Mouse (Mus musculus): ENCODE data around the gene Ssbp1. TPM values are rescaled to one million over a fixed set of nuclear protein-coding genes. Genes with fewer than 3 reads are reported as not detected.

Ssbp1 gene
- total and polyA plus RNA-seq, 2 experiments from 2014 or later = 14.9 to 73.7 TPM

DNA sequence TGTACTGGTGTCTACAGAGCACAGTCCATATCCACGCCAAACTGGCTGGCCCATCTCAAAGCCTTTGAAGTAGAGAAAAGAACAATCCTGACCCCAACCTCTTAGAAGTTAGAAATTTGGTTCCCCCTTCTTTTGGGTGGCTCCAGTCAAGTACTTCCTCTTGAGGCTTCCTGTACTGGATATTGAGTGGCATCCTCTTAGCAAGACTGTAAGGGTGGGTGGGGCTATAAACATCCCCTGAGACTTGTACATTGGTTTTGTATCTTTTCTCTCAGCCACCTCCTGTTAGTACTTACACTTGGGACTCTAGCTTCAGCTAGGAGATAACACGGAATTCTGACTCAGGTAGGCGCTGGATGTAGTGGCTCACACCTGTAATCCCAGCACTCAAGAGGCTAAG, 40.9 kb upstream of the Ssbp1 start:
- Histone ChIP-seq H3K9ac (replicated peaks; ENCODE audit: low read length, poor library complexity, severe bottlenecking) (no peak overlapping the region), H3K27ac (ENCODE audit: low read depth, low read length) (no peak overlapping the region), H3K4me1 (ENCODE audit: insufficient read depth, low read length) (0 out of 2 replicates have a peak, but pooled peaks cover 2% of the 10 kb centered on the region), H3K36me3 (ENCODE audit: insufficient read depth, low read length) (no peaks in the 10 kb centered on the region), H3K4me3 (ENCODE audit: low read depth, low read length) (no peak overlapping the region), H3K27me3 (ENCODE audit: insufficient read depth, low read length) (no peaks in the 10 kb centered on the region), H3K4me2 (ENCODE audit: low read depth, low read length, poor library complexity, severe bottlenecking) (no peak overlapping the region), H3K9me3 (ENCODE audit: low read length) (no peaks in the 10 kb centered on the region)
- ATAC-seq (ENCODE audit: low FRiP score) (no peak), DNase-seq (ENCODE audit: low spot score) (no peak)
- 93% methylated on average over 3 of the region's 3 CpGs for WGBS
- no peak for TF ChIP-seq CTCF (IDR thresholded peaks at IDR 0.05)

DNA sequence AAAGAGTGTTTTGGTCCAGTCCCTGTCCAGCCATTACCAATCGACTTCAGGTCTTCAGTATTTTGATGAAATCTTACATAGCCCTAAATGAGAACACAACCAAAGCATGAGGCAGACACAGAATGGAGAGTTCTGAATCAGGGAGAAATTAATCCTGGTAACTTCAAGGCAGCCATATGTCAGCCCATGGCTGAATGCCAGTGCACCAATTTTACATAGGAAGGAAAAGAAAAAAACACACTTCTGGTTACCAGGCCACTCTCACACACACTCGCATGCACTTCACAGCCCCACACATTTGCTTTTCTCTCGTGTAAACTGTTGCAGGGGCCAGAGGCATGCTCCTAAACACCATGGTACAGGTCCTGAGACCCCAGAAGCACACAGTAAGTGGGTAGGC, 40.3 kb upstream of the Ssbp1 start:
- Histone ChIP-seq H3K36me3 (ENCODE audit: insufficient read depth, low read length) (no peaks in the 10 kb centered on the region), H3K9me3 (ENCODE audit: low read length) (no peaks in the 10 kb centered on the region), H3K9ac (replicated peaks; ENCODE audit: low read length, poor library complexity, severe bottlenecking) (no peak overlapping the region), H3K4me1 (ENCODE audit: insufficient read depth, low read length) (0 out of 2 replicates have a peak, but pooled peaks cover 2% of the 10 kb centered on the region), H3K4me3 (ENCODE audit: low read depth, low read length) (no peak overlapping the region), H3K4me2 (ENCODE audit: low read depth, low read length, poor library complexity, severe bottlenecking) (no peak overlapping the region), H3K27ac (ENCODE audit: low read depth, low read length) (no peak overlapping the region), H3K27me3 (ENCODE audit: insufficient read depth, low read length) (no peaks in the 10 kb centered on the region)
- no peak for ATAC-seq (ENCODE audit: low FRiP score)
- 77% methylated on average over 3 of the region's 3 CpGs for WGBS
- no peak for DNase-seq (ENCODE audit: low spot score)
- no peak for TF ChIP-seq CTCF (IDR thresholded peaks at IDR 0.05)

DNA sequence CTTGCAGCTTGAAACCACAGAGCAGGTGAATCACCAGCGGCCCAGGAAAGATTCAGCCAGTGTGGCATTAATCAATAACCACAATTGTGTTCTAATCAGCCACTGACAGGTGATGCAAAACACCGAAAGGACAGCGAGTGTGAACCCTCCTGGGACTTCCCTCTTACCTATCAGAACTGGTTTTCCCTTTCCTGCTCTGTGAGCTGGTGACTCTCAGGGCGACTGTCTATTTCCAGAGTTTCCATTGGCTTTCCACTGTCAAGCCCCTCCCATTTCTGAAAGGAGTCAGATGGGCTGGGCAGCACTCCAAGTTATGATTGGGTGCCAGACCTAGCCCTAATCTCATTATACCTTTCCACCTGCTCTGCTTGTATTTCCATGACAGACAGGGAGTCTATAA, 39.8 kb upstream of the Ssbp1 start:
- H3K4me2 ChIP-seq (ENCODE audit: low read depth, low read length, poor library complexity, severe bottlenecking) = no peak overlapping the region
- H3K27ac ChIP-seq (ENCODE audit: low read depth, low read length) = no peak overlapping the region
- WGBS = 71% methylated on average over 4 of the region's 4 CpGs
- H3K4me3 ChIP-seq (ENCODE audit: low read depth, low read length) = no peak overlapping the region
- 0 out of 2 replicates have a peak, but pooled peaks cover 2% of the 10 kb centered on the region for H3K4me1 ChIP-seq (ENCODE audit: insufficient read depth, low read length)
- ATAC-seq (ENCODE audit: low FRiP score) = no peak
- no peak for TF ChIP-seq CTCF (IDR thresholded peaks at IDR 0.05)
- no peaks in the 10 kb centered on the region for H3K27me3 ChIP-seq (ENCODE audit: insufficient read depth, low read length)
- no peaks in the 10 kb centered on the region for H3K9me3 ChIP-seq (ENCODE audit: low read length)
- no peak overlapping the region for H3K9ac ChIP-seq (replicated peaks; ENCODE audit: low read length, poor library complexity, severe bottlenecking)
- no peaks in the 10 kb centered on the region for H3K36me3 ChIP-seq (ENCODE audit: insufficient read depth, low read length)
- DNase-seq (ENCODE audit: low spot score) = peak; percentile 72

DNA sequence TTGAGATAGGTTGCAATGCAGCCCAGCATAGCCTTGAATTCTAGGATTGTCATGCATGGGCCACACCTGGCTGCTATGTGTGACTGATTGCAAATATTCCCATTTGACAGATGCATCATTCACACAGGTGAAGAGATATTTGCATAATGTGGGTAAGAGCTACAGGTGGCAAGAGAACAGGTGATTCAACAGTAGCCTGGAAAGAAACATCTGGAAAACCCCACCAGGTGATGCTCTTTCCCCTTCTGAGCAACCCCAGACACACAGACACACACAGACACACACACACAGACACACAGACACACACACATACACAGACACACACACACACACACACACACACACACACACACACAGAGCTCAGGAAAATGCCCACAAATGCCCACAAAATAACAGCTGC, 39.3 kb upstream of the Ssbp1 start:
- no peak overlapping the region for H3K4me3 ChIP-seq (ENCODE audit: low read depth, low read length)

DNA sequence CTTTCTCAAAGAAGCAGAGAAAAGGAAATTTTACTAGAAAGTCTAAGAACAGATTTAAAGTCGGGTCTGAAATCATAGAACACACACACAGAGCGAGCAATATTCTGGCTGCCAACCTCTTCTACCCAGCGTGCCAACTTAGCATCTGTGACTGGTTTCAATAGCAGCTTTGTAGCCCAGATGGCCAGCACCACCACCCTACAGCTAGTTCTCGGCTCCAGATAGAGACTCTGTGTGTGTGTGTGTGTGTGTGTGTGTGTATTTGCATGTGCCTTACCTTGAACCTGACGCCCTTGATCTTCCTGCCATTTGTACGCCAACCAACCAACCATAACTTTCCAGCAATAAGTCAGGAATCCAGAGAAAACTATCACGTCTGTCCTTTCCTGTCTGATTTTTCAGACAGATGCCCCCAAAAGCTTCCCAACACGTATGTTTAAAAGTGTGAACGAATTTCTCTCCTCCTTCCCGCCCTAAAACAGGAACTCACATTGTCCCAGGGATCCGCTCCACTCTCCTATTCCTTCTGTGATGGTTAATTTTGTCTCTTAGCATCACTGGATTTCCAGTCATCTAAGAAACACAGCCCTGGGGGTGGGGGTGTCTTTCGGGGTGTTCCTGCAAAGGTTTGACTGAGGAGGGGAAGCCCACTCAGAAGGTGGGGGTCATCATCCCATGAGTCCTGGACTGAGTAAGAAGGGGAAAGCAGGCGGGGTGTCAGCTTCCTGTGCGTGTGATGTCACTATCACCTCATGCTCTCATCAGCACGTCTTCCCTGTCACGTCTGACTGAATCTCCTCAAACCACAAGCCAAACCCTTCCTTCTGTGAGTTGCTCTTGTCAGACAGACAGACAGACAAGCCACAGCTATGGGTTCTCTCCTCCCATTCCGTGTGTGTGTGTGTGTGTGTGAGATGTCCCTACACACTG, 38.5 kb upstream of the Ssbp1 start:
- WGBS = 86% methylated on average over 17 of the region's 17 CpGs
- ATAC-seq (ENCODE audit: low FRiP score) = no peak
- Histone ChIP-seq H3K4me1 (ENCODE audit: insufficient read depth, low read length) (0 out of 2 replicates have a peak, but pooled peaks cover 2% of the 10 kb centered on the region), H3K4me3 (ENCODE audit: low read depth, low read length) (no peak overlapping the region), H3K36me3 (ENCODE audit: insufficient read depth, low read length) (no peaks in the 10 kb centered on the region), H3K4me2 (ENCODE audit: low read depth, low read length, poor library complexity, severe bottlenecking) (no peak overlapping the region), H3K27me3 (ENCODE audit: insufficient read depth, low read length) (no peaks in the 10 kb centered on the region), H3K9ac (replicated peaks; ENCODE audit: low read length, poor library complexity, severe bottlenecking) (no peak overlapping the region), H3K27ac (ENCODE audit: low read depth, low read length) (no peak overlapping the region), H3K9me3 (ENCODE audit: low read length) (no peaks in the 10 kb centered on the region)
- no peak for TF ChIP-seq CTCF (IDR thresholded peaks at IDR 0.05)
- peak; percentile 88 for DNase-seq (ENCODE audit: low spot score)

More for the DNA sequence above, 39.3 kb upstream of the Ssbp1 start:
- ATAC-seq (ENCODE audit: low FRiP score) (no peak), DNase-seq (ENCODE audit: low spot score) (no peak)
- TF ChIP-seq CTCF (IDR thresholded peaks at IDR 0.05) = no peak
- H3K27ac ChIP-seq (ENCODE audit: low read depth, low read length) = no peak overlapping the region
- no peak overlapping the region for H3K4me2 ChIP-seq (ENCODE audit: low read depth, low read length, poor library complexity, severe bottlenecking)
- no peak overlapping the region for H3K9ac ChIP-seq (replicated peaks; ENCODE audit: low read length, poor library complexity, severe bottlenecking)
- H3K9me3 ChIP-seq (ENCODE audit: low read length) = no peaks in the 10 kb centered on the region
- no peaks in the 10 kb centered on the region for H3K27me3 ChIP-seq (ENCODE audit: insufficient read depth, low read length)
- no peaks in the 10 kb centered on the region for H3K36me3 ChIP-seq (ENCODE audit: insufficient read depth, low read length)
- 0 out of 2 replicates have a peak, but pooled peaks cover 2% of the 10 kb centered on the region for H3K4me1 ChIP-seq (ENCODE audit: insufficient read depth, low read length)

DNA sequence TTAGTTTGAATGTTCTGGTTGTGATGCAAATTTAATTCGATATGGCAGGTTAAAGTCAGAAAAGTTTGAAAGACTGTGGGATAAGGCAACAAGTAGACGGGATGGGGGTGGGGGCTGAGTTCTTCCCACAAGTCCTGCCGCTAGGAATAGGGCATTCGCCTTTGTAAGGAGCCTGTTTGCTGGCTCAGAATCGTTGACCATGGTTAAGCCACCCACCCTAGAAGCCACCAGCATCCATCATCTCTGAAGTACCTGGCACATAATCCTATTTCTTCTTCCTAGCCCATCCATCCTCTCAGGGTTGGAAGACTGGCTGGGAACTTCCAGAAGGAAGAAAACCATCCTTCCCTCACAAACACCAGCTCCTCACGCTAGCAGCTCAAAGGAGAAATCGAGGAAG, 36.5 kb upstream of the Ssbp1 start:
- Histone ChIP-seq H3K36me3 (ENCODE audit: insufficient read depth, low read length) (no peaks in the 10 kb centered on the region), H3K4me1 (ENCODE audit: insufficient read depth, low read length) (0 out of 2 replicates have a peak, but pooled peaks cover 2% of the 10 kb centered on the region), H3K27ac (ENCODE audit: low read depth, low read length) (peak overlapping the region; percentile 83; the same call in 1 of the 2 replicates), H3K9me3 (ENCODE audit: low read length) (no peaks in the 10 kb centered on the region), H3K9ac (replicated peaks; ENCODE audit: low read length, poor library complexity, severe bottlenecking) (peak overlapping the region; percentile 87), H3K4me2 (ENCODE audit: low read depth, low read length, poor library complexity, severe bottlenecking) (peak overlapping the region; percentile 89), H3K4me3 (ENCODE audit: low read depth, low read length) (peak overlapping the region; percentile 90), H3K27me3 (ENCODE audit: insufficient read depth, low read length) (no peaks in the 10 kb centered on the region)
- ATAC-seq (ENCODE audit: low FRiP score) (no peak), DNase-seq (ENCODE audit: low spot score) (no peak)
- no peak for TF ChIP-seq CTCF (IDR thresholded peaks at IDR 0.05)
- 5% methylated on average over 7 of the region's 7 CpGs for WGBS
